Mouse (Mus musculus): ENCODE results near the gene Cyp4f15. TPM values are rescaled to one million over a fixed set of nuclear protein-coding genes. Genes with fewer than 3 reads are reported as not detected.

Gene Cyp4f15
- polyA plus RNA-seq (2015; fragmentation: Nextera tagmentation; extraction: Ambion mirVana) = not detected in 2 replicates

- ATAC-seq (ENCODE audit: low read depth) = no peak
- no peak within 1 kb of the TSS for H3K9ac ChIP-seq (ENCODE audit: low read length)
Observed at GRCm38 (mm10) chr17:32685048-32685750, at the start of gene Cyp4f15. Gene Cyp4f15, plus strand, starts transcription at chr17:32685627.

GRCm38 (mm10) chr17:32636341-32636740 is 49.1 kb upstream of the Cyp4f15 start:
- Histone ChIP-seq H3K27me3 (ENCODE audit: control insufficient read depth, insufficient read depth, low read depth, low read length) (no peaks in the 10 kb centered on the region), H3K4me3 (ENCODE audit: low read length) (no peak overlapping the region), H3K4me1 (replicated peaks; ENCODE audit: control insufficient read depth, insufficient read depth, low read length) (peaks cover 6% of the 10 kb centered on the region; the same call in 1 of the 2 replicates), H3K36me3 (ENCODE audit: control insufficient read depth, insufficient read depth, low read length) (no peaks in the 10 kb centered on the region), H3K9ac (ENCODE audit: low read length) (no peak overlapping the region), H3K27ac (ENCODE audit: low read length) (no peak overlapping the region), H3K4me2 (ENCODE audit: low read depth, low read length) (no peak overlapping the region), H3K9me3 (ENCODE audit: control insufficient read depth, low read length) (no peaks in the 10 kb centered on the region)
- 53% methylated on average over 3 of the region's 3 CpGs for WGBS
- no peak for ATAC-seq (ENCODE audit: low read depth)

More at GRCm38 (mm10) chr17:32685048-32685750, at the start of gene Cyp4f15:
- 31% methylated on average over 6 of the region's 7 CpGs for WGBS
- Histone ChIP-seq H3K27me3 (ENCODE audit: control insufficient read depth, insufficient read depth, low read depth, low read length) (no peaks in the 10 kb centered on the region), H3K4me1 (replicated peaks; ENCODE audit: control insufficient read depth, insufficient read depth, low read length) (no peaks in the 10 kb centered on the region), H3K4me3 (ENCODE audit: low read length) (no peak within 1 kb of the TSS), H3K4me2 (ENCODE audit: low read depth, low read length) (no peak within 1 kb of the TSS), H3K9me3 (ENCODE audit: control insufficient read depth, low read length) (no peaks in the 10 kb centered on the region), H3K27ac (ENCODE audit: low read length) (no peak within 1 kb of the TSS), H3K36me3 (ENCODE audit: control insufficient read depth, insufficient read depth, low read length) (no peaks in the 10 kb centered on the region)

GRCm38 (mm10) chr17:32637151-32637550 is 48.3 kb upstream of the Cyp4f15 start:
- Histone ChIP-seq H3K27me3 (ENCODE audit: control insufficient read depth, insufficient read depth, low read depth, low read length) (no peaks in the 10 kb centered on the region), H3K27ac (ENCODE audit: low read length) (no peak overlapping the region), H3K9me3 (ENCODE audit: control insufficient read depth, low read length) (no peaks in the 10 kb centered on the region), H3K4me3 (ENCODE audit: low read length) (no peak overlapping the region), H3K4me1 (replicated peaks; ENCODE audit: control insufficient read depth, insufficient read depth, low read length) (peaks cover 6% of the 10 kb centered on the region; the same call in 1 of the 2 replicates), H3K4me2 (ENCODE audit: low read depth, low read length) (no peak overlapping the region), H3K36me3 (ENCODE audit: control insufficient read depth, insufficient read depth, low read length) (no peaks in the 10 kb centered on the region), H3K9ac (ENCODE audit: low read length) (no peak overlapping the region)
- ATAC-seq (ENCODE audit: low read depth) = no peak
- WGBS = 71% methylated on average over 2 of the region's 2 CpGs

GRCm38 (mm10) chr17:32646631-32647030 is 38.8 kb upstream of the Cyp4f15 start:
- H3K4me2 ChIP-seq (ENCODE audit: low read depth, low read length) = no peak overlapping the region
- no peak overlapping the region for H3K27ac ChIP-seq (ENCODE audit: low read length)
- no peaks in the 10 kb centered on the region for H3K9me3 ChIP-seq (ENCODE audit: control insufficient read depth, low read length)
- H3K36me3 ChIP-seq (ENCODE audit: control insufficient read depth, insufficient read depth, low read length) = no peaks in the 10 kb centered on the region
- no peaks in the 10 kb centered on the region for H3K4me1 ChIP-seq (replicated peaks; ENCODE audit: control insufficient read depth, insufficient read depth, low read length)
- no peak for ATAC-seq (ENCODE audit: low read depth)
- no peaks in the 10 kb centered on the region for H3K27me3 ChIP-seq (ENCODE audit: control insufficient read depth, insufficient read depth, low read depth, low read length)
- 71% methylated on average over 4 of the region's 4 CpGs for WGBS
- no peak overlapping the region for H3K4me3 ChIP-seq (ENCODE audit: low read length)
- H3K9ac ChIP-seq (ENCODE audit: low read length) = no peak overlapping the region

- whole genome bisulfite sequencing = 85% methylated on average over 4 of the region's 4 CpGs
Observed at GRCm38 (mm10) chr17:32653860-32654259, 31.6 kb upstream of the Cyp4f15 start.

GRCm38 (mm10) chr17:32657041-32657440 is 28.4 kb upstream of the Cyp4f15 start:
- no peak for ATAC-seq (ENCODE audit: low read depth)
- Histone ChIP-seq H3K4me3 (ENCODE audit: low read length) (no peak overlapping the region), H3K27me3 (ENCODE audit: control insufficient read depth, insufficient read depth, low read depth, low read length) (no peaks in the 10 kb centered on the region), H3K27ac (ENCODE audit: low read length) (no peak overlapping the region), H3K4me1 (replicated peaks; ENCODE audit: control insufficient read depth, insufficient read depth, low read length) (no peaks in the 10 kb centered on the region), H3K9me3 (ENCODE audit: control insufficient read depth, low read length) (no peaks in the 10 kb centered on the region), H3K4me2 (ENCODE audit: low read depth, low read length) (no peak overlapping the region), H3K9ac (ENCODE audit: low read length) (no peak overlapping the region), H3K36me3 (ENCODE audit: control insufficient read depth, insufficient read depth, low read length) (no peaks in the 10 kb centered on the region)
- 63% methylated on average over 3 of the region's 3 CpGs for WGBS

More at GRCm38 (mm10) chr17:32653860-32654259, 31.6 kb upstream of the Cyp4f15 start:
- no peak overlapping the region for H3K4me3 ChIP-seq (ENCODE audit: low read length)
- no peak overlapping the region for H3K9ac ChIP-seq (ENCODE audit: low read length)
- H3K27ac ChIP-seq (ENCODE audit: low read length) = no peak overlapping the region
- H3K36me3 ChIP-seq (ENCODE audit: control insufficient read depth, insufficient read depth, low read length) = no peaks in the 10 kb centered on the region
- H3K9me3 ChIP-seq (ENCODE audit: control insufficient read depth, low read length) = no peaks in the 10 kb centered on the region
- no peaks in the 10 kb centered on the region for H3K27me3 ChIP-seq (ENCODE audit: control insufficient read depth, insufficient read depth, low read depth, low read length)
- H3K4me2 ChIP-seq (ENCODE audit: low read depth, low read length) = no peak overlapping the region
- H3K4me1 ChIP-seq (replicated peaks; ENCODE audit: control insufficient read depth, insufficient read depth, low read length) = no peaks in the 10 kb centered on the region
- ATAC-seq (ENCODE audit: low read depth) = no peak

GRCm38 (mm10) chr17:32658246-32658645 is 27.2 kb upstream of the Cyp4f15 start:
- ATAC-seq (ENCODE audit: low read depth) = no peak
- 75% methylated on average over 1 of the region's 1 CpGs for WGBS
- H3K4me2 ChIP-seq (ENCODE audit: low read depth, low read length) = no peak overlapping the region

GRCm38 (mm10) chr17:32658712-32659111 is 26.7 kb upstream of the Cyp4f15 start, which contains the start of gene Cyp4f40:
Gene Cyp4f40, plus strand, starts transcription at chr17:32658900.
- Histone ChIP-seq H3K9me3 (ENCODE audit: control insufficient read depth, low read length) (no peaks in the 10 kb centered on the region), H3K27ac (ENCODE audit: low read length) (no peak within 1 kb of the TSS), H3K27me3 (ENCODE audit: control insufficient read depth, insufficient read depth, low read depth, low read length) (no peaks in the 10 kb centered on the region), H3K4me1 (replicated peaks; ENCODE audit: control insufficient read depth, insufficient read depth, low read length) (no peaks in the 10 kb centered on the region), H3K36me3 (ENCODE audit: control insufficient read depth, insufficient read depth, low read length) (no peaks in the 10 kb centered on the region), H3K9ac (ENCODE audit: low read length) (no peak within 1 kb of the TSS), H3K4me2 (ENCODE audit: low read depth, low read length) (no peak within 1 kb of the TSS), H3K4me3 (ENCODE audit: low read length) (no peak within 1 kb of the TSS)
- 28% methylated on average over 2 of the region's 2 CpGs for WGBS
- peak; percentile 51; the same call in 1 of the 2 replicates for ATAC-seq (ENCODE audit: low read depth)

More at GRCm38 (mm10) chr17:32658246-32658645, 27.2 kb upstream of the Cyp4f15 start:
- no peaks in the 10 kb centered on the region for H3K4me1 ChIP-seq (replicated peaks; ENCODE audit: control insufficient read depth, insufficient read depth, low read length)
- no peak overlapping the region for H3K4me3 ChIP-seq (ENCODE audit: low read length)
- H3K9me3 ChIP-seq (ENCODE audit: control insufficient read depth, low read length) = no peaks in the 10 kb centered on the region
- H3K9ac ChIP-seq (ENCODE audit: low read length) = no peak overlapping the region
- no peak overlapping the region for H3K27ac ChIP-seq (ENCODE audit: low read length)
- no peaks in the 10 kb centered on the region for H3K27me3 ChIP-seq (ENCODE audit: control insufficient read depth, insufficient read depth, low read depth, low read length)
- H3K36me3 ChIP-seq (ENCODE audit: control insufficient read depth, insufficient read depth, low read length) = no peaks in the 10 kb centered on the region

- no peaks in the 10 kb centered on the region for H3K9me3 ChIP-seq (ENCODE audit: control insufficient read depth, low read length)
Observed at GRCm38 (mm10) chr17:32673976-32674375, 11.5 kb upstream of the Cyp4f15 start.

More at GRCm38 (mm10) chr17:32673976-32674375, 11.5 kb upstream of the Cyp4f15 start:
- 56% methylated on average over 7 of the region's 7 CpGs for WGBS
- no peak for ATAC-seq (ENCODE audit: low read depth)
- no peaks in the 10 kb centered on the region for H3K27me3 ChIP-seq (ENCODE audit: control insufficient read depth, insufficient read depth, low read depth, low read length)
- H3K4me2 ChIP-seq (ENCODE audit: low read depth, low read length) = no peak overlapping the region
- H3K4me1 ChIP-seq (replicated peaks; ENCODE audit: control insufficient read depth, insufficient read depth, low read length) = no peaks in the 10 kb centered on the region
- H3K27ac ChIP-seq (ENCODE audit: low read length) = no peak overlapping the region
- H3K9ac ChIP-seq (ENCODE audit: low read length) = no peak overlapping the region
- H3K4me3 ChIP-seq (ENCODE audit: low read length) = no peak overlapping the region
- H3K36me3 ChIP-seq (ENCODE audit: control insufficient read depth, insufficient read depth, low read length) = no peaks in the 10 kb centered on the region
